Mouse (Mus musculus) MEL (cell line): ENCODE results near the gene Lman1l.

Source experiments
- CTCF ChIP-seq, 3 experiments: IDR thresholded peaks in 2 of 3; conservative IDR thresholded peaks in 1 of 3; 2 replicates each; pipeline ENCODE4 v1.5.1; 2011 to 2012; ENCODE audit warnings: low read length in 3 of 3, low read depth in 2 of 3, mild to moderate bottlenecking in 2 of 3, improper control_type of control experiment in 1 of 3, inconsistent platforms in 1 of 3, mixed read lengths in 1 of 3, moderate library complexity in 1 of 3; ENCODE audit not compliant: control insufficient read depth in 1 of 3, insufficient read depth in 1 of 3, poor library complexity in 1 of 3, severe bottlenecking in 1 of 3
- EP300 ChIP-seq, 2 experiments: IDR thresholded peaks; 2 replicates each; pipeline ENCODE4 v1.6.1; 2011; ENCODE audit warnings: improper control_type of control experiment in 2 of 2, low read length in 2 of 2, low read depth in 1 of 2, mild to moderate bottlenecking in 1 of 2
- HCFC1 ChIP-seq: IDR thresholded peaks from 2 replicates; pipeline ENCODE4 v1.6.1; 2012; ENCODE audit warnings: low read depth, mild to moderate bottlenecking, inconsistent platforms, low read length, improper control_type of control experiment, moderate library complexity
- POLR2AphosphoS5 ChIP-seq: IDR thresholded peaks from 2 replicates; pipeline ENCODE4 v1.6.1; 2012; ENCODE audit warnings: low read depth, borderline replicate concordance, mild to moderate bottlenecking, inconsistent platforms, low read length, moderate library complexity, mixed read lengths
- RAD21 ChIP-seq: IDR thresholded peaks from 2 replicates; pipeline ENCODE4 v1.6.1; 2011; ENCODE audit warnings: mild to moderate bottlenecking, low read depth, low read length, improper control_type of control experiment
- SIN3A ChIP-seq: IDR thresholded peaks from 2 replicates; pipeline ENCODE4 v1.6.1; 2012; ENCODE audit warnings: low read length, improper control_type of control experiment, inconsistent platforms

- TF ChIP-seq RAD21: no peak
- TF ChIP-seq EP300 (IDR thresholded peaks at IDR 0.05; ENCODE audit: low read depth in 1 of 2, low read length in 2 of 2): no peak
- no peak for TF ChIP-seq POLR2AphosphoS5
- TF ChIP-seq HCFC1: no peak
- TF ChIP-seq CTCF (IDR thresholded peaks at IDR 0.05 in 2 of 3, conservative IDR thresholded peaks at IDR 0.05 in 1 of 3; ENCODE audit: control insufficient read depth in 1 of 3, insufficient read depth in 1 of 3, low read depth in 2 of 3, low read length in 3 of 3, poor library complexity in 1 of 3, severe bottlenecking in 1 of 3): no peak
- TF ChIP-seq SIN3A: no peak
Measured at GRCm38 (mm10) chr9:57594174-57594509, 26.4 kb downstream of the Lman1l start.
